Mouse (Mus musculus) CH12.LX (cell line): ENCODE measurements around the gene Itprip. TPM values are rescaled to one million over a fixed set of nuclear protein-coding genes. Genes with fewer than 3 reads are reported as not detected.

Source experiments
- DNase-seq: peaks from one replicate; pipeline ENCODE4 v3.0.0-alpha.2; 2013; ENCODE audit errors: extremely low read depth
- H3K27ac ChIP-seq: 2 replicates; pipeline ENCODE4 v1.5.1; 2012; ENCODE audit warnings: low read depth, mild to moderate bottlenecking, control low read depth, moderate library complexity; ENCODE audit not compliant: insufficient read depth
- H3K27me3 ChIP-seq: replicated peaks from 2 replicates; pipeline ENCODE3; 2012; ENCODE audit warnings: inconsistent platforms
- H3K36me3 ChIP-seq, 2 experiments: replicated peaks in 1 of 2; 2 replicates each; pipeline versions ENCODE3 to v1.6.1; 2012; ENCODE audit warnings: inconsistent platforms in 1 of 2, low read length in 1 of 2, mild to moderate bottlenecking in 1 of 2, mixed read lengths in 1 of 2, moderate library complexity in 1 of 2; ENCODE audit not compliant: control insufficient read depth in 1 of 2, insufficient read depth in 1 of 2
- H3K4me1 ChIP-seq, 2 experiments: 2 replicates each; pipeline ENCODE4 v1.6.1; 2012; ENCODE audit warnings: inconsistent platforms in 1 of 2, moderate library complexity in 1 of 2; ENCODE audit not compliant: insufficient read depth in 2 of 2, control insufficient read depth in 1 of 2
- H3K4me2 ChIP-seq: 2 replicates; pipeline ENCODE4 v1.6.1; 2012; ENCODE audit warnings: low read depth, mild to moderate bottlenecking, control low read depth; ENCODE audit not compliant: poor library complexity, insufficient read depth, severe bottlenecking
- H3K4me3 ChIP-seq, 3 experiments: fragments of 150-350 bp in 1 of 3; sonication (generic) in 1 of 3; replicated peaks in 1 of 3; 2 replicates each; pipeline versions ENCODE3 to v1.5.1; 2011 to 2012; ENCODE audit warnings: low read depth in 2 of 3, low read length in 2 of 3, mild to moderate bottlenecking in 2 of 3, moderate library complexity in 2 of 3, control low read depth in 1 of 3, improper control_type of control experiment in 1 of 3, inconsistent platforms in 1 of 3, mixed read lengths in 1 of 3; ENCODE audit not compliant: poor library complexity in 1 of 3
- H3K79me2 ChIP-seq: replicated peaks from 2 replicates; pipeline ENCODE4 v1.6.1; 2012; ENCODE audit warnings: mild to moderate bottlenecking, moderate library complexity; ENCODE audit not compliant: control insufficient read depth, poor library complexity, insufficient read depth, severe bottlenecking; ENCODE audit errors: extremely low read depth
- H3K9ac ChIP-seq: 2 replicates; pipeline ENCODE4 v1.6.1; 2012; ENCODE audit warnings: low read depth, mild to moderate bottlenecking, control low read depth, moderate library complexity; ENCODE audit not compliant: insufficient read depth
- H3K9me3 ChIP-seq: replicated peaks from 2 replicates; pipeline ENCODE3; 2012; ENCODE audit warnings: low read length, inconsistent platforms, mixed read lengths
- BHLHE40 ChIP-seq: IDR thresholded peaks from 2 replicates; pipeline ENCODE4 v1.6.1; 2011; ENCODE audit warnings: mild to moderate bottlenecking, low read depth, low read length, improper control_type of control experiment
- E2F4 ChIP-seq: IDR thresholded peaks from 2 replicates; pipeline ENCODE4 v1.6.1; 2011; ENCODE audit warnings: low read depth, low read length, improper control_type of control experiment; ENCODE audit not compliant: insufficient replicate concordance
- HCFC1 ChIP-seq: IDR thresholded peaks from 2 replicates; pipeline ENCODE4 v1.6.1; 2012; ENCODE audit warnings: low read depth, mild to moderate bottlenecking, inconsistent platforms, low read length, improper control_type of control experiment
- JUN ChIP-seq: IDR thresholded peaks from 2 replicates; pipeline ENCODE4 v1.6.1; 2011; ENCODE audit warnings: low read depth, mild to moderate bottlenecking, low read length, improper control_type of control experiment, moderate library complexity; ENCODE audit not compliant: insufficient read depth
- MAFK ChIP-seq: IDR thresholded peaks from 2 replicates; pipeline ENCODE4 v1.6.1; 2011; ENCODE audit warnings: low read length, improper control_type of control experiment; ENCODE audit not compliant: insufficient replicate concordance
- MAZ ChIP-seq: IDR thresholded peaks from 2 replicates; pipeline ENCODE4 v1.6.1; 2012; ENCODE audit warnings: low read depth, mild to moderate bottlenecking, inconsistent platforms, low read length, improper control_type of control experiment, moderate library complexity
- NELFE ChIP-seq: IDR thresholded peaks from 2 replicates; pipeline ENCODE4 v1.6.1; 2011; ENCODE audit warnings: low read depth, low read length, improper control_type of control experiment
- POLR2AphosphoS2 ChIP-seq: IDR thresholded peaks from 2 replicates; pipeline ENCODE4 v1.6.1; 2011; ENCODE audit warnings: low read depth, low read length, improper control_type of control experiment
- RAD21 ChIP-seq: IDR thresholded peaks from 2 replicates; pipeline ENCODE4 v1.6.1; 2011; ENCODE audit warnings: low read depth, mild to moderate bottlenecking, low read length, improper control_type of control experiment, moderate library complexity
- SMC3 ChIP-seq: IDR thresholded peaks from 2 replicates; pipeline ENCODE4 v1.6.1; 2011; ENCODE audit warnings: low read depth, low read length, improper control_type of control experiment
- UBTF ChIP-seq: IDR thresholded peaks from 2 replicates; pipeline ENCODE4 v1.6.1; 2012; ENCODE audit warnings: low read depth, mild to moderate bottlenecking, inconsistent platforms, low read length, improper control_type of control experiment, moderate library complexity
- USF1 ChIP-seq: IDR thresholded peaks from 2 replicates; pipeline ENCODE4 v1.6.1; 2014; ENCODE audit warnings: low read depth, mild to moderate bottlenecking, inconsistent platforms, low read length, improper control_type of control experiment
- USF2 ChIP-seq: conservative IDR thresholded peaks from 2 replicates; pipeline ENCODE4 v1.6.1; 2011; ENCODE audit warnings: low read depth, low read length, improper control_type of control experiment
- dilution Hi-C: fragments of 300-500 bp; cut with MboI; formaldehyde crosslinking; loops from 2 replicates; pipeline ENCODE4 v1.14.3; 2020; ENCODE audit warnings: low sequenced_read_pairs; ENCODE audit not compliant: extremely low pct_unique_long_range_greater_than_20kb, extremely low pct_ligation_motif_present
- in situ Hi-C: fragments of 300-500 bp; cut with MboI; formaldehyde crosslinking; loops from 3 replicates; pipeline ENCODE4 v1.14.3; 2019; ENCODE audit warnings: low sequenced_read_pairs, low pct_ligation_motif_present, low pct_unique_long_range_greater_than_20kb, mixed read lengths
- polyA plus RNA-seq: library from polyadenylated mRNA; unstranded; fragments of >175 nt; gene quantifications from 2 replicates; pipeline ENCODE4 v1.2.1, GENCODE M21; 2012; ENCODE audit warnings: low read depth; ENCODE audit not compliant: insufficient read length
- total RNA-seq, 2 experiments: library from RNA; depleted of rRNA; stranded (reverse); fragments of 300-350 nt in 1 of 2; fragments of >200 nt in 1 of 2; gene quantifications; 2 replicates each; pipeline ENCODE4 v1.2.3; 2012 to 2014

The Itprip gene
- total and polyA plus RNA-seq, 3 experiments, result 9.5 to 10.9 (median 9.9) TPM

DNA sequence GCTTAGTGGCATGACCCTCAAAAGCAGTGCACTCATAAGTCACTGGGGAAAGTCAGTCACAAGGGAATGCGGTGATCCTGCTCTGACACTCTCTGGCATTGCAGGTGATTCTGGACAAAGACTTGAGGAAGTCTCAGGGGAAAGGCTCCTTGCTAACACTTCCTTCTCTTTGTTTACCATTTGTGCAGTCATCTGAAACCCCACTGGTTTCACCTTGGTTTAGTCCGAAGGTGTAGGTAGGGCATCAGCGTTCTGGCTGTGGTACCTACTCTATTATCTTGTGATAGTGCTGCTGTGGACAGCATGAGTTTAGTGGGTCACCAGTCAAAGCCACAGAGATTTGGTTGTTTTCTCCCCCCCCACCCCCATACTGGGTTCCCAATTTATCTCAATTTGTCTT lies 69.4 kb downstream of the Itprip start:
- no peak for DNase-seq
- H3K27me3 ChIP-seq, result peaks cover 2% of the 10 kb centered on the region
- no peak overlapping the region for H3K27ac ChIP-seq
- dilution Hi-C loops (no loop called here), in situ Hi-C loops (loop anchor here (25.0 kb wide), 1 partner anchor 487 kb away; no protein-coding TSS in a partner anchor)
- no peaks in the 10 kb centered on the region for H3K79me2 ChIP-seq
- H3K4me3 ChIP-seq, result no peak overlapping the region
- H3K4me2 ChIP-seq, result no peak overlapping the region
- H3K9me3 ChIP-seq, result no peaks in the 10 kb centered on the region
- no peak overlapping the region for H3K9ac ChIP-seq
- TF ChIP-seq MAFK, result no peak
- no peak for TF ChIP-seq USF1
- TF ChIP-seq NELFE, result no peak
- TF ChIP-seq HCFC1, result no peak
- no peak for TF ChIP-seq USF2
- no peak for TF ChIP-seq POLR2AphosphoS2
- no peak for TF ChIP-seq E2F4
- TF ChIP-seq SMC3, result no peak
- TF ChIP-seq BHLHE40, result no peak
- TF ChIP-seq RAD21, result no peak
- no peak for TF ChIP-seq MAZ
- no peak for TF ChIP-seq UBTF
- TF ChIP-seq JUN, result no peak
- H3K36me3 ChIP-seq, result no peaks in the 10 kb centered on the region
- peaks cover 0 to 12% of the 10 kb centered on the region in 2 experiments; a peak in 2 of 4 replicates for H3K4me1 ChIP-seq

Other genes starting within 250 kb of the Itprip start
- 0.08 and 0.34 TPM in 2 replicates for gene Col17a1, start 227.2 kb downstream of the Itprip start, total RNA-seq (2012; rRNA removed)
- gene Col17a1, start 227.2 kb downstream of the Itprip start, total RNA-seq (2014; rRNA removed), result 0.12 and 0.42 TPM in 2 replicates
- 0.55 and 0.59 TPM in 2 replicates for gene Col17a1, start 227.2 kb downstream of the Itprip start, polyA plus RNA-seq
- gene Sfr1, start 187.6 kb downstream of the Itprip start, total RNA-seq (2012; rRNA removed), result 83.7 and 88.1 TPM in 2 replicates
- gene Sfr1, start 187.6 kb downstream of the Itprip start, total RNA-seq (2014; rRNA removed), result 114 and 131 TPM in 2 replicates
- gene Sfr1, start 187.6 kb downstream of the Itprip start, polyA plus RNA-seq, result 198 and 230 TPM in 2 replicates
- gene Gsto1, start 64.3 kb downstream of the Itprip start, total RNA-seq (2012; rRNA removed), result 80.0 and 86.5 TPM in 2 replicates
- 106 and 111 TPM in 2 replicates for gene Gsto1, start 64.3 kb downstream of the Itprip start, total RNA-seq (2014; rRNA removed)
- 111 and 113 TPM in 2 replicates for gene Gsto1, start 64.3 kb downstream of the Itprip start, polyA plus RNA-seq
- 0.38 and 1.4 TPM in 2 replicates for gene Gsto2, start 53.8 kb downstream of the Itprip start, total RNA-seq (2012; rRNA removed)
- 0.86 and 1.3 TPM in 2 replicates for gene Gsto2, start 53.8 kb downstream of the Itprip start, total RNA-seq (2014; rRNA removed)
- 0.49 and 0.76 TPM in 2 replicates for gene Gsto2, start 53.8 kb downstream of the Itprip start, polyA plus RNA-seq
- gene Cfap43, start within 50 bp of the Itprip start, total RNA-seq (2012; rRNA removed), result 2.9 and 3.2 TPM in 2 replicates
- 11.7 and 15.2 TPM in 2 replicates for gene Cfap43, start within 50 bp of the Itprip start, total RNA-seq (2014; rRNA removed)
- gene Cfap43, start within 50 bp of the Itprip start, polyA plus RNA-seq, result 12.7 and 15.5 TPM in 2 replicates
- 0.17 TPM in 1 of 2 replicates, not detected in the other for gene Cfap58, start 18.4 kb upstream of the Itprip start, total RNA-seq (2012; rRNA removed)
- 0.13 and 0.15 TPM in 2 replicates for gene Cfap58, start 18.4 kb upstream of the Itprip start, total RNA-seq (2014; rRNA removed)
- gene Cfap58, start 18.4 kb upstream of the Itprip start, polyA plus RNA-seq, result 0.27 and 0.33 TPM in 2 replicates